Mouse (Mus musculus) erythroblast, embryonic 14.5 days (primary cell): Measurements from ENCODE around the gene Cnot4. TPM values are rescaled to one million over a fixed set of nuclear protein-coding genes. Genes with fewer than 3 reads are reported as not detected.

Source experiments
- H3K27me3 ChIP-seq: 2 replicates; pipeline ENCODE4 v1.6.1; 2012; ENCODE audit warnings: inconsistent platforms; ENCODE audit not compliant: control insufficient read depth
- H3K36me3 ChIP-seq: 2 replicates; pipeline ENCODE4 v1.6.1; 2012; ENCODE audit warnings: mild to moderate bottlenecking, inconsistent platforms; ENCODE audit not compliant: control insufficient read depth
- H3K4me1 ChIP-seq: 2 replicates; pipeline ENCODE4 v1.6.1; 2012; ENCODE audit warnings: inconsistent platforms; ENCODE audit not compliant: control insufficient read depth
- H3K4me3 ChIP-seq: replicated peaks from 2 replicates; pipeline ENCODE3; 2012; ENCODE audit warnings: moderate library complexity, mild to moderate bottlenecking, inconsistent platforms
- H3K9me3 ChIP-seq: 2 replicates; pipeline ENCODE4 v1.6.1; 2012; ENCODE audit warnings: low read length, inconsistent platforms, mixed read lengths; ENCODE audit not compliant: control insufficient read depth
- GATA1 ChIP-seq: IDR thresholded peaks from 2 replicates; pipeline ENCODE4 v1.6.1; 2012; ENCODE audit warnings: low read length, inconsistent platforms, mixed read lengths
- TAL1 ChIP-seq: IDR thresholded peaks from 3 replicates; pipeline ENCODE4 v1.6.1; 2012; ENCODE audit warnings: low read length, inconsistent platforms, mixed read lengths
- polyA plus RNA-seq: library from polyadenylated mRNA; stranded (reverse); fragments of >175 nt; gene quantifications from 2 replicates; pipeline ENCODE4 v1.2.3, GENCODE M21; 2012

The Cnot4 gene
- polyA plus RNA-seq, 1 experiment: 0.46 TPM

- Histone ChIP-seq H3K36me3 (peaks cover 27% of the 10 kb centered on the region), H3K4me3 (no peak overlapping the region), H3K9me3 (no peaks in the 10 kb centered on the region), H3K27me3 (no peaks in the 10 kb centered on the region), H3K4me1 (peaks cover 2% of the 10 kb centered on the region; the same call in 1 of the 2 replicates)
- TF ChIP-seq TAL1 (no peak), GATA1 (no peak)
Observed at GRCm38 (mm10) chr6:35084927-35085326, 48.6 kb downstream of the Cnot4 start.

- H3K4me3 ChIP-seq: no peak overlapping the region
- H3K4me1 ChIP-seq: no peaks in the 10 kb centered on the region
- peaks cover 67% of the 10 kb centered on the region for H3K36me3 ChIP-seq
- H3K27me3 ChIP-seq: no peaks in the 10 kb centered on the region
- TF ChIP-seq TAL1 (no peak), GATA1 (no peak)
- H3K9me3 ChIP-seq: no peaks in the 10 kb centered on the region
Observed at GRCm38 (mm10) chr6:35075148-35075547, 58.4 kb downstream of the Cnot4 start.

GRCm38 (mm10) chr6:35071261-35071660 is 62.3 kb downstream of the Cnot4 start:
- H3K4me3 ChIP-seq: no peak overlapping the region
- TF ChIP-seq GATA1: no peak
- H3K36me3 ChIP-seq: peaks cover 69% of the 10 kb centered on the region
- no peaks in the 10 kb centered on the region for H3K9me3 ChIP-seq
- no peaks in the 10 kb centered on the region for H3K27me3 ChIP-seq
- no peaks in the 10 kb centered on the region for H3K4me1 ChIP-seq

DNA sequence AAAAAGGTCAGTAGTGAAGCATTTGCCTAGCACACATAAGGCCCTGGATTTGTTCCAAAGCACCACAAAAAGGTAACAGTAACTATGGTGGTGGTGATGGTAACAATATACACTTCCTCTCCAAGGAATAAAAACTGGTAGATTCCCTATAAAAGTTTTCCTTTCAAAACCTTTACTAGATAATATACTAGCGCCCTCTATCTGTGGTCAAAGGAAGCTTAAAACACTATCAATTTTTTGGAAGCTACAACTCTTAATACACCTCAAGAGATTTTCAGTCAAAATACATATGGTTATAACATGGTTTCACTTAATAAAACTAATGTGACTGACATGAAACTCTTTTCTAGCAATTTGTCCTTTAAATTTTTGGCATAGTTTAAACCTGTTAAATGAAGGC is 71.1 kb downstream of the Cnot4 start:
- TF ChIP-seq GATA1 (no peak), TAL1 (no peak)
- Histone ChIP-seq H3K4me3 (no peak overlapping the region), H3K9me3 (no peaks in the 10 kb centered on the region), H3K27me3 (no peaks in the 10 kb centered on the region), H3K4me1 (no peaks in the 10 kb centered on the region), H3K36me3 (peaks cover 53% of the 10 kb centered on the region)

DNA sequence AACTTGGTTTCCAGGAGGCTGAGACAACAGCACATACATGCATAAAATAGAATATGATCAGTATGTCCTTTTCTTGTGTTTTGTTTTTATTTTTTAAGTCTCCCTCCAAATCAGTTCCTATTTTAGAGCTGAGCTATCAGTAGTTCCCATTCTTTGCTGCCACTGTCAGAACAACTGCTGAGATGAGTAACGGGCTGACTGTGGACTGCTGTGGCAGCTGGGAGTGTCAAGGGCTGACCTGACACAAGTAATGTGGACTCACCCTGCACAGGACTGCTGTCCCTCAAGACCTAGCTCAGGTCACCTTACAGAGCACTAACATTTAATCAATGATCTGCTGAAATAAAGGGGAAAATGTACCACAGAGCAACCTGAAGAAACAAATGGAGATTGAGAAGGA is 90.4 kb downstream of the Cnot4 start:
- no peaks in the 10 kb centered on the region for H3K9me3 ChIP-seq
- TF ChIP-seq TAL1 (no peak), GATA1 (no peak)
- H3K4me3 ChIP-seq: no peak overlapping the region
- no peaks in the 10 kb centered on the region for H3K4me1 ChIP-seq
- H3K36me3 ChIP-seq: peaks cover 31% of the 10 kb centered on the region
- no peaks in the 10 kb centered on the region for H3K27me3 ChIP-seq

DNA sequence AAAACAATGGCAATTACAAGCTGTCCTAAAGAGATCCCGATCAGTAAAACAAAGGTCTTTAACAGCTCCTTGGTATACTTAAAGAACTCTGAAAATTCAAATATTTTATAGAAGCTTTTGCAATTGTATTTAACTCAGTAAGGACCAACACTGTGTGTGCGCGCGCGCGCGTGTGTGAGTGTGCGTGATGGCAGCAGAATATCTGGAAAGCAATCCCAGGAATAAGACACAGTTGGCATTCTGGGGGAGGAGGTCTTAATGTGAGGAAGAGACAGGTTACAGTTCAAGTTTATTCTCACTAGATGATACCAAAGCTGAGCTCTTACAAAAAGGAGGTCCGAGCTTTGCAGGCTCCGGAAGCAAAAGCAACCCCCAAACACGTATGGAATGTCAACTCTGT is 100.2 kb downstream of the Cnot4 start:
- Histone ChIP-seq H3K4me1 (no peaks in the 10 kb centered on the region), H3K4me3 (no peak overlapping the region), H3K9me3 (no peaks in the 10 kb centered on the region), H3K27me3 (no peaks in the 10 kb centered on the region), H3K36me3 (peaks cover 16% of the 10 kb centered on the region)
- TF ChIP-seq TAL1 (no peak), GATA1 (no peak)

DNA sequence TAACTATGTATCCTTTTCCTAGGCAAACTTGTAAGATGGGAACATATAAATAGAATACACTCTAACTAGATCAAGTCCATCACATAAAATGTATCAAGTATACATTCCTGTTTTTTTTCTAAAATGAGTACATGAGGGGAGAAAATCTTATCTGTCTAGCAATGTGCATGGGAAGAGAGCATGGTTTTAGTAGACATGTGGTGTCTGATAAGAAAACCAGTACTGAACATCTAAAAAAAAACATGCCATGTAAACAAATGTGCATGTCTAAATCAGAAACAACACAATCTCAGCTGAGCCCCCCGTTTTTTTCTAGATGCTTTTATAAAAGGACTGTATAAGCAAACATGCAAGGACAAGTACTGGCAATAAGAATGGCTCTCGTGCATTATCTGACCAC is 100.8 kb downstream of the Cnot4 start:
- Histone ChIP-seq H3K4me1 (no peaks in the 10 kb centered on the region), H3K9me3 (no peaks in the 10 kb centered on the region), H3K36me3 (peaks cover 15% of the 10 kb centered on the region), H3K27me3 (no peaks in the 10 kb centered on the region), H3K4me3 (no peak overlapping the region)
- no peak for TF ChIP-seq GATA1
- TF ChIP-seq TAL1: no peak

DNA sequence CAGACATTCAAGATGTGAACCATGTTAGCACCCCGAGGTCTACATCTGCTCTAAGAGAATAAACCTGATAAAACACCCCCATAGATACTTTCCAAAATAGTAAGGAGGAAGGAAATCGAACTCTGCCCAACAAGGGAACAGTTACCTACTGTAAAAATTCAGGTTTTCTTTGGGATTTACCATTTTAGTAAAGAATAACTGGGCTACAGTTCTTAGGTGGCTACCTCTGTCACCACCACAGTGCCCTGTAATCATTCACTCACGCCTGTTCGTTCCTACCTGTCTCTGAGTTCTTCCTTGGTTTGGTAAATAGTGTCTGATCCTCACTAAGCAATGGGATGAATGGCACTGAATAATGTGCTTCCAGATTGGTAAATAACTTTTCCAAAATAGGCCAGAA is 102.7 kb downstream of the Cnot4 start:
- TF ChIP-seq GATA1: no peak
- no peak for TF ChIP-seq TAL1
- Histone ChIP-seq H3K4me1 (no peaks in the 10 kb centered on the region), H3K9me3 (no peaks in the 10 kb centered on the region), H3K27me3 (no peaks in the 10 kb centered on the region), H3K4me3 (no peak overlapping the region), H3K36me3 (peaks cover 5% of the 10 kb centered on the region)

DNA sequence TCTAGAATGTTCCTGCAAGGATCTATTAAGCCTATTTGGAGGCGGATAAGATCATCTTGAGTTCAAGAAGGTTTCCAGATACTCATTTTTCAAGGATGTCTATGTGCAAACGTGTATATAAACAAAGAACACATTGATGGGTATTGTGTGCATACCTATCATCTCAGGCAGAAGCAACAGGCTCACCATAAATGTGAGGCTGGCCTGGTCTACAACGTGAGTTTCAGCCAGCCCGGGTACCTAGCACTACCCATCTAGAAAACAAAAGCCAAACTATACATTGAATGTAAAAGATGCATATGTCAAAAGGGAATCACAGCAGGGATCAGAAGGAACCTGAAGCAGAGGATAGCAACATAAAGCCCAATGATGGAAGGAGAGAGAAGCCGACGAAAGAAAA is 103.3 kb downstream of the Cnot4 start:
- no peaks in the 10 kb centered on the region for H3K9me3 ChIP-seq
- TF ChIP-seq GATA1 (no peak), TAL1 (no peak)
- peaks cover 5% of the 10 kb centered on the region for H3K36me3 ChIP-seq
- no peaks in the 10 kb centered on the region for H3K4me1 ChIP-seq
- H3K4me3 ChIP-seq: no peak overlapping the region
- no peaks in the 10 kb centered on the region for H3K27me3 ChIP-seq

DNA sequence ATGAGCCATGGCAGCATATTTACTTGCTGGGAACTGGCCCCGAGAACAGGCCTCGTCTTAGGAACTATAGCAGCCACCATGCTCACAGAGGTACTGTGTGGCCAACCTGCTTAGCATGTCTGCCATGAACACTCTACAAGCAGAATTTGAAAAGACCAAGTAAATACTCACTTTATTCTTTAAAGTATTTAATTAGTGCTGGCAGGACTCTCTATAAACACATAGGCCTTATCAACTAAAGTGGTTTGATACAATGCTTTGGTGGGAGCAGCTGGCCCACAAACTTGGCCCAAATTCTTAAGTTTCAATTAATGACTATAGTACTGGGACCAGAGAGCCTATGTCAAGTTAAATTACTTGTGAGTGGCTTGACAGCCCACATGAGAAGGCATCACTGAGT is 105.5 kb downstream of the Cnot4 start:
- no peaks in the 10 kb centered on the region for H3K4me1 ChIP-seq
- TF ChIP-seq GATA1 (no peak), TAL1 (no peak)
- peaks cover 6% of the 10 kb centered on the region for H3K36me3 ChIP-seq

More for the DNA sequence above, 105.5 kb downstream of the Cnot4 start:
- Histone ChIP-seq H3K4me3 (no peak overlapping the region), H3K9me3 (no peaks in the 10 kb centered on the region), H3K27me3 (no peaks in the 10 kb centered on the region)
